Mouse (Mus musculus): Measurements from ENCODE around the gene Dnajc8. TPM values are rescaled to one million over a fixed set of nuclear protein-coding genes. Genes with fewer than 3 reads are reported as not detected.

Gene Dnajc8
- polyA plus RNA-seq (2016; fragmentation: Nextera tagmentation; extraction: Ambion mirVana), result 188 and 201 TPM in 2 replicates

DNA sequence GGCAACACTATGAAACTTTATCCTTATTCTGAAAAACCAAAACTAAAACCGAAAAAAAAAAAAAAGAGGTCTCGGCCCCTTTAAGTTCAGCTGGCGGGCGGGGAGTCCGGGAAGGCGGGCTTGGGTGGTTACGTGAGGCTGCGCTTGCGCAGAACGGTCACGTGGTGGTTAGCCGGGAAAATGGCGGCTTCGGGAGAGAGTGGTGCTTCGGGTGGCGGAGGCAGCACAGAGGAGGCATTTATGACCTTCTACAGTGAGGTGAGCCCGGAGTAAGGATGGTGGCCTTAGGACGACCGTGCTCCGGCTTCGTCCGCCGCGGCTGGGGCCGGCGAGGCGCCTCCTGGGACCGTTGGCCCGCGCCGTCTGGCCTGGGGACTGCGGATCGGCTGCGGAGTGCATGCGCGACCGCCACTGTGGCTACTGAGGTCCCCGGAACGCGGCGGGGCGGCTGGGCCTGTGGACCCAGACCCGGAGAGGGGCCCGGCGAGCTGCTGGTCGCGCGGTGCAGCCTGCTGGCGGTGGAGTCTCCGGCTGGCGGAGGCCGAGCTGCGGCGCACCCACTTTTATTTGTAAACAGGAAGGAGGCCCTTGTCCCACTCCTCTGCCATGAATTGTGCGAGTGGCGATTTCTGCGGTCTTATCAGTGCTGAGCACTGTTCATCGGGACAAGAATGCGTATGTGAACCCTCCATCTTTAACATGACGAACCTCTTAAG, at the start of gene Dnajc8:
TSS of gene Dnajc8 (plus strand) at position 145 of the 716 bp plus-strand sequence.
- H3K9ac ChIP-seq, result peak within 1 kb of the TSS; percentile 93
- no peaks in the 10 kb centered on the region for H3K27me3 ChIP-seq
- no peaks in the 10 kb centered on the region for H3K9me3 ChIP-seq
- peak within 1 kb of the TSS; percentile 76 for H3K27ac ChIP-seq
- H3K4me3 ChIP-seq (replicated peaks), result peak within 1 kb of the TSS; percentile 97
- H3K36me3 ChIP-seq (replicated peaks), result peaks cover 27% of the 10 kb centered on the region
- peaks cover 38% of the 10 kb centered on the region for H3K4me1 ChIP-seq
- under 1% methylated on average over 60 of the region's 60 CpGs for WGBS
- H3K4me2 ChIP-seq, result peak within 1 kb of the TSS; percentile 88
- ATAC-seq (ENCODE audit: low FRiP score), result peak; percentile 83

DNA sequence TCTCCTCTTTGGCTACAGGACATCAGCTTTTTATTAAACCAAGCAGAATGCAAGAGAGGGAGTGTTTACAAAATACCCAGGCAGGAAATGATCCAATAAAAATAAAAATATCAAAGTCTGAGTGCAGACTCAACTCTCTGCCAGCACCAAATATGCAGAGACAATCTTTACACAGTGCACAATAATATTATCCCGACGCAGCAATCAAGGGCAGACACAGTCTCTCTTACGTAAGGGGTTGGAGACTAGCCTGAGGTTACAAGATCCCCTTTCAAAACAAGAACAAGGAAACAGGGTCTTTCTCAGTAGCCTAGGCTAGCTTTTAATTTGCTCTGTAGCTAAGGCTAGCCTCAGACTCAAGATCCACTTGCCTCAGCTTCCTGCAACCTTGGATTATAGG, 46.8 kb upstream of the Dnajc8 start:
- WGBS, result 93% methylated on average over 3 of the region's 3 CpGs
- Histone ChIP-seq H3K36me3 (replicated peaks) (peaks cover 10% of the 10 kb centered on the region), H3K27me3 (no peaks in the 10 kb centered on the region), H3K9ac (no peak overlapping the region), H3K4me3 (replicated peaks) (no peak overlapping the region), H3K27ac (no peak overlapping the region), H3K9me3 (no peaks in the 10 kb centered on the region), H3K4me2 (no peak overlapping the region), H3K4me1 (peaks cover 7% of the 10 kb centered on the region; the same call in 1 of the 2 replicates)
- no peak for ATAC-seq (ENCODE audit: low FRiP score)

DNA sequence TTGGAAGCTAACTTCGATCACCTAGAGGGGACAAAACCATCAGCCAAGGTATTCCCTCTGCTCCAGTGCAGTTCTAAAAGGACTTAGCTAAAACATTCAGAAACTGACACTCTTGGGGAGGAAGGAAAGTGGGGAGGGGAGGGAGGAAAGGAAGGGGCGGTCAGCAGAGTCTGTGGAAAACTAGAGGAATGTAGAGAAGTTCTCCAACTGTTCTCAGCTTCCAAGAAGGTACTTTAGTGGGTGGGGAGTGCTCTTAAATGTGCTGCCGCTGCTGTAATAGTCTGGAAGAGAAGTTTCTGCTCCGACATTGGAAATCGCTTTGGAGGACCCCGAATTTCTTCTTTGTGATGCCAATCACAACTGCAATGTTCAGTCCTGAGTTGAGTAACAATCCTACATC, 46.4 kb upstream of the Dnajc8 start:
- Histone ChIP-seq H3K27ac (no peak overlapping the region), H3K4me2 (no peak overlapping the region), H3K36me3 (replicated peaks) (peaks cover 10% of the 10 kb centered on the region), H3K9ac (no peak overlapping the region), H3K9me3 (no peaks in the 10 kb centered on the region), H3K4me1 (peaks cover 7% of the 10 kb centered on the region; the same call in 1 of the 2 replicates), H3K4me3 (replicated peaks) (no peak overlapping the region), H3K27me3 (no peaks in the 10 kb centered on the region)
- ATAC-seq (ENCODE audit: low FRiP score), result no peak
- WGBS, result 81% methylated on average over 6 of the region's 6 CpGs

DNA sequence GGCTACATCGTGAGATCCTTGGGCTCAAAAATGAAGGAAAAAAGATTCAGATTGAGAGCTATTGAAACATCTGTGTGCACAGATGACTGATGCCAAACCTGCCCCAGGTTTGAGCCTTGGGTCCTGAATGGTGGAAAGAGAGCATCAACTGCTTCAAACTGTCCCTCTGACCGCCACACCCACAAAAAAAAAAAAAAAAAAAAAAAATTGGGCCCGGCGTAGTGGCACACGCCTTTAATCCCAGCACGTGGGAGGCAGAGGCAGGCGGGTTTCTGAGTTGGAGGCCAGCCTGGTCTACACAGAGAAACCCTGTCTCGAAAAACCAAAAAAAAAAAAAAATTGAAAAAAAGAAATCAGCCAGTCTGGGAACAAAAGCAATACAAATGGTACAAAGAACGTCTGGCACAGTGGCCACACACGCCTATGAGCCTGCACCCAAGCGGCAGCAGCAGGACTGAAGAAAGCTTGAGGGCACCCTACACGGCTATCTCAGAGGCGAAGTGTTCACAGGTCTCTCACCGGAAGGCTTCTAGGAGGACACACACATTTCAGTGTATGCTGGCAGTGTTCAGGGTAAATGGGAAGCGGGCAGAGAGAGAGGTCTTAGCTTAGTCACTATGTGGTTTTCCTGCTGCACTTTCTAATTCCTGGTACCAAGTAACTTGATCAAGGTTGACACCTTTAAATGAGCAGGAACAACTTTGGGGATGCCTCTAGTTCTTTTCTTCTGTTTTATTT, 44.9 kb upstream of the Dnajc8 start:
- no peaks in the 10 kb centered on the region for H3K9me3 ChIP-seq
- H3K36me3 ChIP-seq (replicated peaks), result peaks cover 10% of the 10 kb centered on the region
- ATAC-seq (ENCODE audit: low FRiP score), result no peak
- H3K4me1 ChIP-seq, result peaks cover 7% of the 10 kb centered on the region; the same call in 1 of the 2 replicates
- H3K27ac ChIP-seq, result no peak overlapping the region
- WGBS, result 90% methylated on average over 15 of the region's 15 CpGs
- H3K27me3 ChIP-seq, result no peaks in the 10 kb centered on the region
- no peak overlapping the region for H3K9ac ChIP-seq
- no peak overlapping the region for H3K4me3 ChIP-seq (replicated peaks)
- H3K4me2 ChIP-seq, result no peak overlapping the region

DNA sequence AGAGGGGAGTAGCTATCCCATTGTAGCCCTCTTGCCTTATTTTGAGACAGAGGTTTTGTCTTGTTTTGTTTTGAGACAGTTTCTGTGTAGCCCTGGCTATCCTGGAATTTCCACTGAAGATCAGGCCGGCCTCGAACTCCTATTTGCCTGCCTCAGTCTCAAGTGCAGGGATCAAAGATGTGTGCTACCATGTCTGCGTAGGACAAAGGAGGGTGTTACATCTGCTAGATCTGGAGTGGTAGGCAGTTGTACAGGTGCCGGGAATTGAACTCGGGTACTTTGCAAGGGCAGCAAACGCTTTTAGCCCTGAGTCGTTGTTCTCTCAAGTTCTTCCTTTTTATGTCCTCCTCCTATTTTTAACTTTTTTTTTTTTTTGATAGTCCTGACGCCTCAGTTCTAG, 44.3 kb upstream of the Dnajc8 start:
- 94% methylated on average over 8 of the region's 8 CpGs for WGBS
- no peak overlapping the region for H3K27ac ChIP-seq

DNA sequence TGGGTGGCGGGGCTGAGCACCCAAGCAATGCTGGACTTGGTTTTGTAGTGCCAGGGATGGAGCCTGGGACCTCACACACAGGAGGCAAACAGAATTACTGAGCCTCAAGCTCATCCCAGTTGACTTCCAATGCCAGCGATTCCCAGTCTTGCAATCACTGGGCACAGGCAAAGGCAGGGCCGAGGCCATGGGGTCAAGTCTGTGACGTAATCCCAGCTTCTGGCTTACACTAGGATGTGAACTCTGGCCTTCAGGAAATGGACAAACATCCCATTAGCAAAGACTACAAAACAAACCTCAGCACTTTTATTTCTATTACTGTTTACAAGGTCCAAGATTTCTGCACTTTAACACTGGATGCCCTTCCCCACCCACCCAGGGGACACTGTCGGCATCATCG, 43.6 kb upstream of the Dnajc8 start:
- no peak for ATAC-seq (ENCODE audit: low FRiP score)
- 92% methylated on average over 6 of the region's 6 CpGs for WGBS
- H3K9me3 ChIP-seq, result no peaks in the 10 kb centered on the region

More for the DNA sequence above, 44.3 kb upstream of the Dnajc8 start:
- H3K4me2 ChIP-seq, result no peak overlapping the region
- peaks cover 7% of the 10 kb centered on the region; the same call in 1 of the 2 replicates for H3K4me1 ChIP-seq
- H3K9ac ChIP-seq, result no peak overlapping the region
- no peaks in the 10 kb centered on the region for H3K9me3 ChIP-seq
- H3K27me3 ChIP-seq, result no peaks in the 10 kb centered on the region
- H3K4me3 ChIP-seq (replicated peaks), result no peak overlapping the region
- ATAC-seq (ENCODE audit: low FRiP score), result no peak
- H3K36me3 ChIP-seq (replicated peaks), result peaks cover 10% of the 10 kb centered on the region

DNA sequence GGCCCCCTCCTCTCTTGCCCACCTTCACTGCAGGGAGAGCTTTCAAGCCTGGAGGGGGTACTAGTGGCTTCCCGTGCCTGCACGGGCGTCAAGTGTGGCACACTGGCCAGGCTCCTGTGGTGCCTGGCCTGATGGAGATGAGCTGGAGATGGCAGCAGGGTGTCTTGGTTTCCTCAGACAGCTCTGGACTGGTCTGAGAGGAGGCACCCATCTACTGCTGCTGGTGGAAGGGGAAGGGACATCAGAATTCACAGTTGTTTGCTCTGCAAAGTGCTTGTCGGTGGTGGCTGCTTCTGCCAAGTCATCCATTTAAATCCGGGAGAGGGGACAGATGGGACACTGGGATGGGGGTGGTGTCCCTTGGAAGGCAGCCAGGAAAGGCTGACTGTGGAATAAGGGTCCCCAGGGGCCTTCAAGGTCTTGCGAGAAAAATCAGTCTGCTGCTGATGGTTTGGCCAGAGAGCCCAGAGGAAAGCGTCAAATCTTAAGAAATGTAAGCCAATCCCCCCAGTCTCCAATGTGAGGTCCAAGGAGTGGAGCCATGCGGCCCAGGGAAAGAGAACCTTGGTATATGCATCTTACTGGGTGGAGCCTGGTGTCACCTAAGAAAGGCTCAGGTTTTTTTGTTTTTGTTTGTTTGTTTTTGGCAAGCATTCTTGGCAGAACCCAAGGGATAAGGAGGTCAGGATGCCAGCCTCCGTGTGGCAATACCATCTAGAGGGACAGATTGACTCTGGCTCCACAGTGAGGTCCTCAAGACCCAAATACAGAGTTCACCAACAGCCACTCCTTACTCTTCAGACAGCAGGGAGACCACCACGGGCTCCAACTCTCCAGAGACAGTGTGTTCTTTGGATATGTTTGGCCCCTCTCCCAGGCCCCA, 42.9 kb upstream of the Dnajc8 start:
- H3K27ac ChIP-seq, result no peak overlapping the region
- no peaks in the 10 kb centered on the region for H3K27me3 ChIP-seq
- WGBS, result 79% methylated on average over 10 of the region's 10 CpGs
- no peaks in the 10 kb centered on the region for H3K9me3 ChIP-seq
- no peak overlapping the region for H3K4me3 ChIP-seq (replicated peaks)
- H3K4me1 ChIP-seq, result 0 out of 2 replicates have a peak, but pooled peaks cover 7% of the 10 kb centered on the region
- H3K36me3 ChIP-seq (replicated peaks), result peaks cover 15% of the 10 kb centered on the region
- H3K9ac ChIP-seq, result no peak overlapping the region
- no peak overlapping the region for H3K4me2 ChIP-seq
- ATAC-seq (ENCODE audit: low FRiP score), result no peak

More for the DNA sequence above, 43.6 kb upstream of the Dnajc8 start:
- Histone ChIP-seq H3K36me3 (replicated peaks) (peaks cover 14% of the 10 kb centered on the region), H3K27me3 (no peaks in the 10 kb centered on the region), H3K9ac (no peak overlapping the region), H3K27ac (no peak overlapping the region), H3K4me1 (0 out of 2 replicates have a peak, but pooled peaks cover 7% of the 10 kb centered on the region), H3K4me2 (no peak overlapping the region), H3K4me3 (replicated peaks) (no peak overlapping the region)

DNA sequence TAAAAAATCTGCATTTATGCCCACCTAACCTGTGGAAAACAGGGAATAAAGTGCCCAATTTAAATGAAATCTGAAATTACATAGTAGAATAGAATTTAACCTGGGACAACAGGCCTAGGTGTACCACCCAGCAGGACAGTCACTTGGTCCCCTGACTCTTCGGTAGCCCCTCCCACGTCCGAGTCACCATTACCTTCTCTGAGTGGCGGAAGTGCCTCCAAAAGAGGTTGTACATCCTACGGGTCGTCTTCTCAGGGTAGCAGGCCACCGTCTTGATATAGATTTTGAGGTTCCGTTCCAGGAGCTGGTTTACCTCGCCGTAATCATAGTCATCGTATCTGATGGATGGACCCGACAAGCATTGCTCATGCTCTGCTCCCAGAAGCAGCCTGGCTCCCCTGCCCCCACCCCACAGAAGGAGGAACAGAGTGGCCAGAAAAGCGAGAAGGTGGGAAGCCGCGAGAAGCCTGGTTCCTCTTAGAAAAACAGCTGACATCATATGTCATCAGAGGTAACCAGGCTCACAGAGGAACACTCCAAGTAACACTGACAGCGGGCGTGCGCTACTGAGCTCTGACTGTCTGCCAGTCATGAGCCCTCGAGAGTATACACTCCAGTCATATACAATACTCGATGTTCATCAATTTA, 41.0 kb upstream of the Dnajc8 start:
- Histone ChIP-seq H3K27ac (no peak overlapping the region), H3K4me3 (replicated peaks) (no peak overlapping the region), H3K9me3 (no peaks in the 10 kb centered on the region), H3K27me3 (no peaks in the 10 kb centered on the region), H3K36me3 (replicated peaks) (peaks cover 28% of the 10 kb centered on the region), H3K9ac (no peak overlapping the region), H3K4me2 (no peak overlapping the region), H3K4me1 (0 out of 2 replicates have a peak, but pooled peaks cover 7% of the 10 kb centered on the region)
- WGBS, result 93% methylated on average over 20 of the region's 20 CpGs
- no peak for ATAC-seq (ENCODE audit: low FRiP score)

DNA sequence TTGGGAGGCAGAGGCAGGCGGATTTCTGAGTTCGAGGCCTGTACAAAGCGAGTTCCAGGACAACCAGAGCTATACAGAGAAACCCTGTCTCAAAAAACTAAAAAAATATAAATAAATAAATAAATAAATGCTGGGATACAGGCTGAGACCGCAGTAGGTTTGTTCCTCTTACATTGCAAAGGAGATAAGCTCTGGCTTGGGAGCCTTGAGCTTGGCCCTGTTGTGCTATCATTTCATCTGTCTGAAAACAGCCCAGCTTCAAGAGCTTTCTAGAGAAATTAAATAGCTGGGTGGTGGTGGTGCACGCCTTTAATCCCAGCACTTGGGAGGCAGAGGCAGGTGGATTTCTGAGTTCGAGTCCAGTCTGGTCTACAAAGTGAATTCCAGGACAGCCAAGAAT, 33.7 kb upstream of the Dnajc8 start:
- no peak for ATAC-seq (ENCODE audit: low FRiP score)
- H3K9me3 ChIP-seq, result no peaks in the 10 kb centered on the region
- H3K9ac ChIP-seq, result no peak overlapping the region
- H3K4me3 ChIP-seq (replicated peaks), result no peak overlapping the region
- H3K4me2 ChIP-seq, result no peak overlapping the region
- WGBS, result 92% methylated on average over 6 of the region's 6 CpGs
- no peaks in the 10 kb centered on the region for H3K27me3 ChIP-seq
- H3K36me3 ChIP-seq (replicated peaks), result peaks cover 16% of the 10 kb centered on the region
- no peaks in the 10 kb centered on the region for H3K4me1 ChIP-seq
- no peak overlapping the region for H3K27ac ChIP-seq

DNA sequence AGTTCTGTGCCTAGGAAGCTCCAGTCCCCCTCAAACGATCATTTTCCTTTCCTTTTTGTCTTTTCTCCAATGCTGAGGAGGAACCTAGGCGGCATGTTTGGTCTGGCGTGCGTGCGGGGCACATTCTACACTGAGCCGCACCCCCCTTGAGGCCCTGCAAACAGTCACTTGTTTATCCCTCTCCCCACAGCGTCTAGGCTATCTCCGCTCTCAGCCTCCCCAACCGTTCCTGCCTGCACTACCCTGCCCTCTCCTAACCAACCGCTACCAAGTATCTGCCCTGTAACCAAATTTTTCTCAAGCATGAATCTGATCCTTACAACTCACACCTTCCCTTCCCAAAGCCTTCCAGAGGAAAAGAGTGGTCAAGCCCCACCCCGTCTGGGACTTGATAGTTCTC, 32.0 kb upstream of the Dnajc8 start:
- peaks cover 3% of the 10 kb centered on the region; the same call in 1 of the 2 replicates for H3K27me3 ChIP-seq
- H3K9me3 ChIP-seq, result no peaks in the 10 kb centered on the region
- ATAC-seq (ENCODE audit: low FRiP score), result no peak

DNA sequence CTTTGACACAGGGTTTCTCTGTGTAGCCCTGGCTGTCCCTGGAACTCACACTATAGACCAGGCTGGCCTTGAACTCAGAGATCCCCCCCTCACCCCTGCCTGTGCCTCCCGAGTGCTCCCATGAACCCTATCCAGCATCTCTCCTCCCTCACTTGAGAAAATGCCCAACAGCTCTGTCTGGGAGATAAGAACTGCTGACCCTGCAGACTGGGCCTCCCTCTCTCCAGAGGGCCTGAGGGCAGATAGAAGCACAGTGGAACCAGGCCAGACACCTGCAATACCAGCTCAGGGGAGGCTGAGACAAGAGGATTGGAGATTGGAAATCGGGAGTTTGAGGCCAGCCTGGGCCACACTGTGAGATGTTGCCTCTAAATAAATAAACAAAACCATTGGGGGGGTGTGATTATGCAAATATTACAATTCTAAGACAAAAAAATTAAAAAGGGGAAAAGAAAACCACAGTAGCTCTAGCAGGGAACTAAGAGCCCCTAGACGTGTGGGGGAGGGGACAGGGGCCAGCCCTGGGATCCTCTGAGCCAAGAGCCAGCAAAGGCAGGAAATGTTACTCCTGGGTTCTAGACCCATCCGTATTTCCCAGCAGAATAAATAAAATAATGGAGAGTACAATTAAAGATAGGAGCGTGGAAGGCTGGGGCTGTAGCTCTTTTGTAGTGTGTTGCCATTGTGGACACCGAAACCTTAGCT, 30.2 kb upstream of the Dnajc8 start:
- H3K9ac ChIP-seq, result no peak overlapping the region
- H3K4me1 ChIP-seq, result peaks cover 7% of the 10 kb centered on the region
- no peak overlapping the region for H3K4me3 ChIP-seq (replicated peaks)
- no peak overlapping the region for H3K27ac ChIP-seq
- H3K4me2 ChIP-seq, result no peak overlapping the region
- H3K36me3 ChIP-seq (replicated peaks), result no peaks in the 10 kb centered on the region
- H3K27me3 ChIP-seq, result peaks cover 4% of the 10 kb centered on the region; the same call in 1 of the 2 replicates
- WGBS, result 60% methylated on average over 6 of the region's 6 CpGs
- no peaks in the 10 kb centered on the region for H3K9me3 ChIP-seq
- no peak for ATAC-seq (ENCODE audit: low FRiP score)

More for the DNA sequence above, 32.0 kb upstream of the Dnajc8 start:
- Histone ChIP-seq H3K27ac (no peak overlapping the region), H3K4me3 (replicated peaks) (no peak overlapping the region), H3K4me2 (no peak overlapping the region), H3K4me1 (no peaks in the 10 kb centered on the region), H3K36me3 (replicated peaks) (peaks cover 8% of the 10 kb centered on the region; the same call in 1 of the 2 replicates), H3K9ac (no peak overlapping the region)
- 86% methylated on average over 11 of the region's 11 CpGs for WGBS
